Mouse (Mus musculus) embryonic facial prominence, embryonic 11.5 days (tissue): ENCODE measurements around the gene Chic2. TPM values are rescaled to one million over a fixed set of nuclear protein-coding genes. Genes with fewer than 3 reads are reported as not detected.

Source experiments
- ATAC-seq: fragments of 200-750 bp; cut with Nextera tagmentation; replicated peaks from 2 replicates; pipeline ENCODE4 v1.8.0; 2017; ENCODE audit warnings: low read depth; ENCODE audit not compliant: insufficient number of reproducible peaks, low FRiP score, low TSS enrichment
- DNase-seq: peaks from one replicate; pipeline ENCODE4 v3.0.0-alpha.2; 2015; ENCODE audit warnings: low spot score
- H3K27ac ChIP-seq: fragments of 300-500 bp; sonication (generic); replicated peaks from 2 replicates; pipeline ENCODE4 v1.5.1; 2014; ENCODE audit warnings: mild to moderate bottlenecking, low read depth, low read length, control low read depth
- H3K27me3 ChIP-seq: fragments of 300-500 bp; sonication (generic); 2 replicates; pipeline ENCODE4 v1.6.1; 2014; ENCODE audit warnings: mild to moderate bottlenecking, low read length, moderate library complexity, mixed read lengths; ENCODE audit not compliant: control insufficient read depth, insufficient read depth
- H3K36me3 ChIP-seq: fragments of 300-500 bp; sonication (generic); replicated peaks from 2 replicates; pipeline ENCODE4 v1.6.1; 2014; ENCODE audit warnings: low read depth, mild to moderate bottlenecking, low read length, moderate library complexity, mixed read lengths; ENCODE audit not compliant: control insufficient read depth, insufficient read depth
- H3K4me1 ChIP-seq: fragments of 300-500 bp; sonication (generic); 2 replicates; pipeline ENCODE4 v1.6.1; 2014; ENCODE audit warnings: low read length, mixed read lengths; ENCODE audit not compliant: control insufficient read depth, insufficient read depth
- H3K4me2 ChIP-seq: fragments of 300-500 bp; sonication (generic); 2 replicates; pipeline ENCODE4 v1.6.1; 2014; ENCODE audit warnings: low read depth, mild to moderate bottlenecking, control low read depth, low read length, moderate library complexity
- H3K4me3 ChIP-seq: fragments of 300-500 bp; sonication (generic); 2 replicates; pipeline ENCODE4 v1.5.1; 2014; ENCODE audit warnings: low read depth, low read length, control low read depth
- H3K9ac ChIP-seq: fragments of 300-500 bp; sonication (generic); replicated peaks from 2 replicates; pipeline ENCODE4 v1.6.1; 2014; ENCODE audit warnings: mild to moderate bottlenecking, control low read depth, low read length
- H3K9me3 ChIP-seq: fragments of 300-500 bp; sonication (generic); replicated peaks from 2 replicates; pipeline ENCODE4 v1.6.1; 2016; ENCODE audit warnings: mild to moderate bottlenecking, low read length, inconsistent platforms, mixed read lengths; ENCODE audit not compliant: control insufficient read depth
- WGBS: fragments of 180-500 bp; shearing (Covaris S2); extraction: QIAGEN DNeasy Blood & Tissue Kit; methylation state at CpG from one replicate; pipeline ENCODE4 v1.1.7; 2014; 5-methylcytosine and 5-hydroxymethylcytosine counted together
- polyA plus RNA-seq: library from polyadenylated mRNA; unstranded; fragments of >200 nt; fragmentation: Nextera tagmentation; extraction: Ambion mirVana; gene quantifications from 2 replicates; pipeline ENCODE4 v1.2.1, GENCODE M21; 2014

Chic2 gene
- polyA plus RNA-seq, 1 experiment from 2014 or later = 51.2 TPM

DNA sequence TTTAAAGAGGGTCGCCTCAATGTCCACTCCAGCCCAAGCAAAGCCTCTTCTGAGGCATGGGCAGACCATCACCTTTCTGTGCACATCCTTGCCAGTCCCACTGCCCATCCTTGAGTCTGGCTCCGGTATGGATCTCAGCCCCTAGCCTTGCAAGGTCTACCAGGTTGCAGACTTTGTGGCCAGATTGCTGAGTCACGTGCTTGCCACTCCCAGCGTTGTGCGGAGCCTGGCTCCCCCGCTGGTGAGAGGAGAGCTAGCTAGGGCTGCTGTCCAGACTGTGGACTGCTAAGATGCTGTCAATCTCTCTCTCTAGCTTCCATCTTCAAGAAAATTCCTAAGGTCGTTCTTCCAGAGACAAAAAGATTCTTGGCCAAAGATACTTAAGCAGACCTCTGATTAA lies 35.0 kb upstream of the Chic2 start:
- ATAC-seq = no peak
- under 1% methylated on average over 7 of the region's 7 CpGs for WGBS

DNA sequence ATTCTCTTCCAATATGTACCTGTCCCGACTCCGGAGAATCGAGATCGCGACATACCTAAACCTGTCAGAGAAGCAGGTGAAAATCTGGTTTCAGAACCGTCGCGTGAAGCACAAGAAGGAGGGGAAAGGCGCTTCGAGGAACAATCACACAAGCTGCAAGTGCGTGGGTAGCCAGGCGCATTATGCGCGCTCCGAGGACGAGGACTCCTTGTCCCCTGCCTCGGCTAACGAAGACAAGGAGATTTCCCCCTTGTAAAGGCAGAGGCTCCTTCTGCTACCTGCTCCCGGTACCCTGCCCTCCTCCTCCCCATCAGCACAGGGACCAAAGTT lies 32.4 kb upstream of the Chic2 start:
- no peak overlapping the region for H3K9ac ChIP-seq
- ATAC-seq (no peak), DNase-seq (peak; percentile 29)
- H3K4me1 ChIP-seq = peaks cover 8% of the 10 kb centered on the region; the same call in 1 of the 2 replicates
- under 1% methylated on average over 19 of the region's 19 CpGs for WGBS
- no peak overlapping the region for H3K27ac ChIP-seq
- peaks cover 89% of the 10 kb centered on the region for H3K27me3 ChIP-seq
- no peaks in the 10 kb centered on the region for H3K9me3 ChIP-seq
- no peak overlapping the region for H3K4me3 ChIP-seq
- no peaks in the 10 kb centered on the region for H3K36me3 ChIP-seq
- no peak overlapping the region for H3K4me2 ChIP-seq

More for the DNA sequence above, 35.0 kb upstream of the Chic2 start:
- no peaks in the 10 kb centered on the region for H3K36me3 ChIP-seq
- H3K9ac ChIP-seq = no peak overlapping the region
- H3K4me3 ChIP-seq = no peak overlapping the region
- peaks cover 8% of the 10 kb centered on the region; the same call in 1 of the 2 replicates for H3K4me1 ChIP-seq
- H3K27ac ChIP-seq = no peak overlapping the region
- DNase-seq = peak; percentile 48
- no peak overlapping the region for H3K4me2 ChIP-seq
- no peaks in the 10 kb centered on the region for H3K9me3 ChIP-seq
- H3K27me3 ChIP-seq = peaks cover 86% of the 10 kb centered on the region

DNA sequence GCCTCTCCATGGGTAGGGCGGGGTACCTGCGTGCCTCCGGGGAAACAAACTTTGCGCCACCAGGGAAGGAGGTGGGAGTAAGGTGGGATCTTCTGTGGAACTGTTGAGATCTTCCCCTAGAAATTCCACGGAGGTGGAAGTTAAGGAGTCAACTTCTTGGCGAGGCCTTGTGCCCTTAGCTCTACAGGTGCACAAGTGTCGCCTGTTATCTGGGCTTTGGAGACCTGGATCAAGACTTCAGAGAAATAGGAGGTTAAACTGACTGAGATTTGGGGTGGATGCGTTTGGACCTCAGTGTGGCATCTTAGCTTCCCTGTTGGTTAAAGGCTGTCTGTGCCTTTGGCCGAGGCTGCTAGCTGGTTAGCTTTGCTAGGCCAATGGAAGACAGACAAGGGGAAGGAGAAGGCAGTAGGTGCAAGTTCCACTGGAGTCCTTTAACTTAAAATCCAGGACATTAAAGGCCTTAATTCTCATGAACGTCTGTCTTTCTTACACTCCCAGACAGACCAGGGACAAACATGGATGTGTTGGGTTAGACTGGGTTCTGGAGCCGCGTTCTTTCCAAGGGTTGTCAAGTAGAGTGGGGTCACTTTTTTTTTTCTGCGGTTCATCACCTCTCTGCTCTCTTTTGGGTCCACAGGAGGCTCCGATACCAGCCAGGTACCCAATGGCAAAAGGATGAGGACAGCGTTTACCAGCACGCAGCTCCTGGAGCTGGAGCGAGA lies 31.9 kb upstream of the Chic2 start:
- peaks cover 8% of the 10 kb centered on the region; the same call in 1 of the 2 replicates for H3K4me1 ChIP-seq
- H3K27ac ChIP-seq = no peak overlapping the region
- ATAC-seq (no peak), DNase-seq (peak; percentile 40)
- peak overlapping the region; percentile 14; the same call in 1 of the 2 replicates for H3K4me2 ChIP-seq
- H3K36me3 ChIP-seq = no peaks in the 10 kb centered on the region
- H3K4me3 ChIP-seq = peak overlapping the region; percentile 21
- no peak overlapping the region for H3K9ac ChIP-seq
- H3K27me3 ChIP-seq = peaks cover 90% of the 10 kb centered on the region
- no peaks in the 10 kb centered on the region for H3K9me3 ChIP-seq
- 2% methylated on average over 17 of the region's 17 CpGs for WGBS

DNA sequence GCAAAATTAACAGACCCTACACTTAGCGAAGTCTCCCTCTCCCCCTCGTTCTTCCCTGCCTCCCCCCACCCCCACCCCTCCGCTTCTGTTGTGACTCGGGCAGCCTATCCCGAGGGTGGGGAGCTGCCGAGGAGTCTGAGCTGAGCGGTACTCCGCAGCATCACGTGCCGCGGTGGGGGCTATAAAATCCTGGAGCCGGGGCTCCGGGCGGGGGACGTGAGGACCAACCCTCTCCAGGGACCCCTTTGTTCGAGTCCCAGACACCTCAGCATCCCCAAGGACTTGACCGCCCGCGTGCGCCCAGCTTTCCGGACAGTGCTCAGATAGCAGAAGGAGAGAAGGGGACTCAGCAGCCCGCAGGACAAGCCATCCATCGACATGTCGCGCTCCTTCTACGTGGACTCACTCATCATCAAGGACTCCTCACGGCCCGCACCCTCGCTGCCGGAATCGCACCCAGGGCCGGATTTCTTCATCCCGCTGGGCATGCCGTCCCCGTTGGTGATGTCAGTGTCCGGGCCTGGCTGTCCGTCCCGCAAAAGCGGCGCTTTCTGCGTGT lies 30.9 kb upstream of the Chic2 start, which contains the start of gene Gsx2:
Gene Gsx2 (plus strand): TSS at position 219 of the 559 bp plus-strand sequence.
- Histone ChIP-seq H3K9ac (no peak within 1 kb of the TSS; the same call in none of the 2 replicates), H3K36me3 (no peaks in the 10 kb centered on the region), H3K4me1 (peaks cover 10% of the 10 kb centered on the region), H3K9me3 (no peaks in the 10 kb centered on the region), H3K27ac (no peak within 1 kb of the TSS), H3K4me3 (peak within 1 kb of the TSS; percentile 21), H3K27me3 (peaks cover 87% of the 10 kb centered on the region), H3K4me2 (peak within 1 kb of the TSS; percentile 14)
- peak; percentile 41 for ATAC-seq
- DNase-seq = no peak
- 2% methylated on average over 40 of the region's 41 CpGs for WGBS

DNA sequence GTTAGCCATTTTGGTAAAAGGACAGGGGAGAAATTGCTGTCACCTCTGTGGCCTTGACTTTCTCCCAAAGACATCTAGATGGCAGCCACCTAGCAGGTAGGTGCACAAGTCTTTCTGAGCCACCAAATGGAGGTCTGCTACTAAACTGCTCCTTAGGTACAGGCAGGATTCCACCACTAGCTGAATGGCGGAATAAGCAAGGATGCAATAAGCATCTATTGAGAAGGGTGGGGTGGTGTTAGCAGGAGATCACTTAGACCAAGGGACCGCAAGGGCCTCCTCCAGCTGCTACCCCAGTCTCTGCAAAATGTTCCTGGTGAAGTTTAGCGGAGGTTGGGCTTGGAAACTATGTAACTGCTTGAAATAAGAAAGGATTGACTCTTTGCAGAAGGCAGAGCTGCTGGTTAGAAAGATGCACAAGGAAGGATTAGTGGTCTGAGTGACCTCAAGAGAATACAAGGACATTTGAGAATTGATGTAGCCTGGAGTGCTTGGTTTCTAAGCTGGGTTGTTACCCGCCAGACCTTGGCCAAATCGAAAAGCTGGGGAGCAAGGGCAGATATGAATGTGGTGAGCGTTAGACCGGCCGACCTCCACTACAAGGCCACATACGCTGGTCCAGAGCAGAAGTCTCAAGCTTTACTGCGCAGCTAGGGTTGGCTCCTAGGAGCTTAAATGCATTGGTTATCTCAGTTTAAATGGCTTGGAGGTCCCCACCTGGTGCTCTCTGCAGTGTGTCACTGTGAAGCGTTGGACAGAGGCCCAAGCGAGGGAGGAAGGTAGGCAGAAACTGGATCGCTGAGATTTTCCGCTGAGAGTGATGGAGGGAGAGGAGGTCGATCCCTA lies 30.2 kb upstream of the Chic2 start:
- H3K27ac ChIP-seq = no peak overlapping the region
- H3K4me1 ChIP-seq = peaks cover 13% of the 10 kb centered on the region
- 2% methylated on average over 15 of the region's 15 CpGs for WGBS
- peaks cover 87% of the 10 kb centered on the region for H3K27me3 ChIP-seq
- H3K4me3 ChIP-seq = no peak overlapping the region; the same call in 1 of the 2 replicates
- no peak overlapping the region for H3K4me2 ChIP-seq
- no peaks in the 10 kb centered on the region for H3K9me3 ChIP-seq
- ATAC-seq (no peak), DNase-seq (no peak)
- no peaks in the 10 kb centered on the region for H3K36me3 ChIP-seq
- no peak overlapping the region for H3K9ac ChIP-seq

DNA sequence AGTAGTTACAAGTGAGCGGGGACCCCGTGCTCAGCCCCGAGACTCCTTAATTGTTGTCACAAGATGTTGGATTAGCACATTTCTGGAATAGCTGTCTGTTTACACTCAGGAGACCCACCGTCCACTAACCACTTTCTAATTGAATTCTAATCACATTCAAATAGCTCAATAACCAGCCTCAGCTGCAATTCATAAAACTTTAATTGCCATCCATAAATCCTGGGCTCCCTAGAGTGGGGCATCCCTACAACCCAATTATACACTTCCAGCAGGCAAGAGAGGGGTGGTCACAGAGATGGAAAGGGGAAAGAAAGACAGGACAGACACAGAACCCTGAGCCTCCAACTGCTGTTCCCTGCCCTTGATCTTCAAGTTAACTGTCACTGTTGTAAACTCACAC lies 29.6 kb upstream of the Chic2 start:
- Histone ChIP-seq H3K36me3 (no peaks in the 10 kb centered on the region), H3K27me3 (peaks cover 86% of the 10 kb centered on the region), H3K9me3 (no peaks in the 10 kb centered on the region), H3K4me3 (no peak overlapping the region), H3K27ac (no peak overlapping the region), H3K4me1 (peaks cover 13% of the 10 kb centered on the region), H3K4me2 (no peak overlapping the region), H3K9ac (no peak overlapping the region)
- WGBS = 5% methylated on average over 4 of the region's 4 CpGs
- DNase-seq = no peak
- no peak for ATAC-seq

DNA sequence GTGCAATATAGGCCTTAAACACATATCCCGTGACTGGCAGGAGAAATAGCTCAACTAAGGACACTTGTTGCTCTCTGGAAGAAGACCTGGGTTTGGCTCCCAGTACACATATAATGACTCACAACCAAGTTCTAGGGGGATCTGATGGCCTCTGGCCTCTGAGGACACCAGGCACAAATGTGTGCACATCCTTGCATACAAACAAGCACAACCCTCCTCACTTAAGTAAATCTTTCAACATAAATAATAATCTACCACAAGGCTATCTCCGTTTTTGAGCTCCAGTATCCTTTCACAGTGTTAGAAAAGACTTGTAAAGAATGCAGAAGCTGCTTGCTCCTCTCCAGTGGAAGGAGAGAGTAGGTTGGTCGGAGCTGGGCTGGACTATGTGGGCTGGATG lies 29.1 kb upstream of the Chic2 start:
- Histone ChIP-seq H3K27me3 (peaks cover 83% of the 10 kb centered on the region), H3K36me3 (no peaks in the 10 kb centered on the region), H3K4me1 (peaks cover 13% of the 10 kb centered on the region), H3K9me3 (no peaks in the 10 kb centered on the region), H3K4me2 (no peak overlapping the region), H3K27ac (no peak overlapping the region), H3K4me3 (no peak overlapping the region), H3K9ac (no peak overlapping the region)
- DNase-seq (no peak), ATAC-seq (no peak)
- 6% methylated on average over 3 of the region's 3 CpGs for WGBS
